Mouse (Mus musculus): ENCODE data around the gene Mis12. TPM values are rescaled to one million over a fixed set of nuclear protein-coding genes. Genes with fewer than 3 reads are reported as not detected.

Gene Mis12
- 10 to 100 TPM; 10.3 to 12.3 TPM for total RNA-seq (2021)

- intact Hi-C loops (cut with DNase I): no loop called here
- DNase-seq (ENCODE audit: extremely low spot score in 1 of 2, low spot score in 2 of 2): peak; percentile 99
Observed at GRCm38 (mm10) chr11:71019201-71020068, at the start of gene Mis12, which contains the start of gene Derl2. TSS of gene Mis12 (plus strand) at chr11:71019611. TSS of gene Derl2 (minus strand) at chr11:71019841.

GRCm38 (mm10) chr11:70969821-70970559, 49.4 kb upstream of the Mis12 start, which contains the start of the genes Nup88 and Rpain:
TSS of gene Nup88 (minus strand) at chr11:70969973.
TSS of gene Rpain (plus strand) at chr11:70970213.
- DNase-seq (ENCODE audit: extremely low spot score in 1 of 2, low spot score in 2 of 2): peak; percentile 94 to 96
- intact Hi-C loops (cut with DNase I): no loop called here

GRCm38 (mm10) chr11:70970560-70971540, 48.6 kb upstream of the Mis12 start:
- intact Hi-C loops (cut with DNase I): no loop called here
- peak in 1 of 2 experiments; percentile 33 for DNase-seq (ENCODE audit: extremely low spot score in 1 of 2, low spot score in 2 of 2)

GRCm38 (mm10) chr11:70972586-70972985, 46.8 kb upstream of the Mis12 start:
- intact Hi-C loops (cut with DNase I): no loop called here
- DNase-seq (ENCODE audit: extremely low spot score in 1 of 2, low spot score in 2 of 2): no peak

GRCm38 (mm10) chr11:70973947-70974346, 45.5 kb upstream of the Mis12 start:
- no peak for DNase-seq (ENCODE audit: extremely low spot score in 1 of 2, low spot score in 2 of 2)
- intact Hi-C loops (cut with DNase I): no loop called here

- intact Hi-C loops (cut with DNase I): no loop called here
- DNase-seq (ENCODE audit: extremely low spot score in 1 of 2, low spot score in 2 of 2): no peak
Observed at GRCm38 (mm10) chr11:70975193-70975592, 44.2 kb upstream of the Mis12 start.

- intact Hi-C loops (cut with DNase I): no loop called here
- no peak for DNase-seq (ENCODE audit: extremely low spot score in 1 of 2, low spot score in 2 of 2)
Observed at GRCm38 (mm10) chr11:70977293-70977692, 42.1 kb upstream of the Mis12 start.

- DNase-seq (ENCODE audit: extremely low spot score in 1 of 2, low spot score in 2 of 2): no peak
- intact Hi-C loops (cut with DNase I): no loop called here
Observed at GRCm38 (mm10) chr11:70980232-70980631, 39.2 kb upstream of the Mis12 start.

GRCm38 (mm10) chr11:70980751-70981510, 38.5 kb upstream of the Mis12 start:
- intact Hi-C loops (cut with DNase I): no loop called here
- no peak for DNase-seq (ENCODE audit: extremely low spot score in 1 of 2, low spot score in 2 of 2)

- intact Hi-C loops (cut with DNase I): no loop called here
- DNase-seq (ENCODE audit: extremely low spot score in 1 of 2, low spot score in 2 of 2): no peak
Observed at GRCm38 (mm10) chr11:70982030-70982429, 37.4 kb upstream of the Mis12 start.

- DNase-seq (ENCODE audit: extremely low spot score in 1 of 2, low spot score in 2 of 2): peak; percentile 90 to 97
- intact Hi-C loops (cut with DNase I): no loop called here
Observed at GRCm38 (mm10) chr11:70982557-70983228, 36.7 kb upstream of the Mis12 start, which contains the start of gene C1qbp. TSS of gene C1qbp (minus strand) at chr11:70983026.

GRCm38 (mm10) chr11:71001167-71001566, 18.2 kb upstream of the Mis12 start:
- intact Hi-C loops (cut with DNase I): loop anchor here (5.0 to 10.0 kb wide), 2 partner anchors 54 to 201 kb away; no protein-coding TSS in a partner anchor
- DNase-seq (ENCODE audit: extremely low spot score in 1 of 2, low spot score in 2 of 2): no peak

GRCm38 (mm10) chr11:71003611-71004315, 15.6 kb upstream of the Mis12 start:
- peak in 1 of 2 experiments; percentile 23 for DNase-seq (ENCODE audit: extremely low spot score in 1 of 2, low spot score in 2 of 2)
- intact Hi-C loops (cut with DNase I): loop anchor here (5.0 to 10.0 kb wide), 2 partner anchors 51 to 199 kb away; no protein-coding TSS in a partner anchor

GRCm38 (mm10) chr11:71004316-71004773, 15.1 kb upstream of the Mis12 start, which contains the start of gene Dhx33:
TSS of gene Dhx33 (minus strand) at chr11:71004437.
- intact Hi-C loops (cut with DNase I): loop anchor here (5.0 to 10.0 kb wide), 2 partner anchors 50 to 198 kb away; no protein-coding TSS in a partner anchor

GRCm38 (mm10) chr11:71005046-71005445, 14.4 kb upstream of the Mis12 start:
- intact Hi-C loops (cut with DNase I): loop anchor here (10.0 kb wide), 1 partner anchor 50 kb away; no protein-coding TSS in a partner anchor
- DNase-seq (ENCODE audit: extremely low spot score in 1 of 2, low spot score in 2 of 2): no peak

More at GRCm38 (mm10) chr11:71004316-71004773, 15.1 kb upstream of the Mis12 start, which contains the start of gene Dhx33:
- peak; percentile 98 for DNase-seq (ENCODE audit: extremely low spot score in 1 of 2, low spot score in 2 of 2)

- intact Hi-C loops (cut with DNase I): loop anchor here (10.0 kb wide), 1 partner anchor 48 kb away; no protein-coding TSS in a partner anchor
- no peak for DNase-seq (ENCODE audit: extremely low spot score in 1 of 2, low spot score in 2 of 2)
Observed at GRCm38 (mm10) chr11:71007026-71007425, 12.4 kb upstream of the Mis12 start.

All from left cerebral cortex, postnatal 10 days (tissue).